Mouse (Mus musculus) limb, embryonic 14.5 days (tissue): ENCODE measurements around the gene Usp20. TPM values are rescaled to one million over a fixed set of nuclear protein-coding genes. Genes with fewer than 3 reads are reported as not detected.
A peak's percentile ranks its signal among the peaks of the same experiment; 100 is the strongest.

Source experiments
- ATAC-seq: fragments of 200-750 bp; cut with Nextera tagmentation; 2 replicates; pipeline ENCODE4 v1.8.0; 2017; ENCODE audit warnings: low read depth, moderate number of reproducible peaks, moderate TSS enrichment; ENCODE audit not compliant: low FRiP score
- DNase-seq: peaks from one replicate; pipeline ENCODE4 v3.0.0-alpha.2; 2015; ENCODE audit warnings: low spot score
- H3K27ac ChIP-seq: fragments of 300-500 bp; sonication (generic); replicated peaks from 2 replicates; pipeline ENCODE4 v1.5.1; 2014; ENCODE audit warnings: low read depth, mild to moderate bottlenecking, low read length, moderate library complexity, mixed read lengths
- H3K27me3 ChIP-seq: fragments of 300-500 bp; sonication (generic); 2 replicates; pipeline ENCODE4 v1.6.1; 2014; ENCODE audit warnings: low read length, mixed read lengths; ENCODE audit not compliant: control insufficient read depth, insufficient read depth
- H3K36me3 ChIP-seq: fragments of 300-500 bp; sonication (generic); 2 replicates; pipeline ENCODE4 v1.6.1; 2014; ENCODE audit warnings: mild to moderate bottlenecking, low read length, moderate library complexity, mixed read lengths; ENCODE audit not compliant: control insufficient read depth, insufficient read depth
- H3K4me1 ChIP-seq: fragments of 300-500 bp; sonication (generic); 2 replicates; pipeline ENCODE4 v1.6.1; 2014; ENCODE audit warnings: antibody characterized with exemption, low read length, mixed read lengths; ENCODE audit not compliant: control insufficient read depth, insufficient read depth
- H3K4me2 ChIP-seq: fragments of 300-500 bp; sonication (generic); replicated peaks from 2 replicates; pipeline ENCODE4 v1.6.1; 2014; ENCODE audit warnings: low read depth, mild to moderate bottlenecking, low read length, moderate library complexity; ENCODE audit not compliant: severe bottlenecking
- H3K4me3 ChIP-seq: fragments of 300-500 bp; sonication (generic); replicated peaks from 2 replicates; pipeline ENCODE4 v1.5.1; 2014; ENCODE audit warnings: low read length
- H3K9ac ChIP-seq: fragments of 300-500 bp; sonication (generic); 2 replicates; pipeline ENCODE4 v1.6.1; 2014; ENCODE audit warnings: mild to moderate bottlenecking, low read depth, low read length, moderate library complexity; ENCODE audit not compliant: severe bottlenecking
- H3K9me3 ChIP-seq: fragments of 300-500 bp; sonication (generic); 2 replicates; pipeline ENCODE4 v1.6.1; 2016; ENCODE audit warnings: low read length; ENCODE audit not compliant: control insufficient read depth
- POLR2A ChIP-seq: fragments of 200-500 bp; IDR thresholded peaks from 2 replicates; pipeline ENCODE4 v1.8.0; 2012; ENCODE audit warnings: inconsistent platforms, mild to moderate bottlenecking, moderate library complexity, borderline replicate concordance; ENCODE audit not compliant: insufficient read depth, insufficient read length; ENCODE audit errors: extremely low read depth
- WGBS: fragments of 180-500 bp; shearing (Covaris S2); extraction: QIAGEN DNeasy Blood & Tissue Kit; methylation state at CpG from one replicate; pipeline ENCODE4 v1.1.7; 2014; 5-methylcytosine and 5-hydroxymethylcytosine counted together
- polyA plus RNA-seq, 2 experiments: library from polyadenylated mRNA; depleted of rRNA in 1 of 2; stranded (reverse) in 1 of 2; unstranded in 1 of 2; fragments of >200 nt; fragmentation: Nextera tagmentation in 1 of 2; extraction: Ambion mirVana in 1 of 2; gene quantifications; 2 replicates each; pipeline versions ENCODE4 v1.2.1 to v1.2.3; 2012 to 2014

The Usp20 gene
- polyA plus RNA-seq, 2 experiments = 19.0 to 21.5 TPM

DNA sequence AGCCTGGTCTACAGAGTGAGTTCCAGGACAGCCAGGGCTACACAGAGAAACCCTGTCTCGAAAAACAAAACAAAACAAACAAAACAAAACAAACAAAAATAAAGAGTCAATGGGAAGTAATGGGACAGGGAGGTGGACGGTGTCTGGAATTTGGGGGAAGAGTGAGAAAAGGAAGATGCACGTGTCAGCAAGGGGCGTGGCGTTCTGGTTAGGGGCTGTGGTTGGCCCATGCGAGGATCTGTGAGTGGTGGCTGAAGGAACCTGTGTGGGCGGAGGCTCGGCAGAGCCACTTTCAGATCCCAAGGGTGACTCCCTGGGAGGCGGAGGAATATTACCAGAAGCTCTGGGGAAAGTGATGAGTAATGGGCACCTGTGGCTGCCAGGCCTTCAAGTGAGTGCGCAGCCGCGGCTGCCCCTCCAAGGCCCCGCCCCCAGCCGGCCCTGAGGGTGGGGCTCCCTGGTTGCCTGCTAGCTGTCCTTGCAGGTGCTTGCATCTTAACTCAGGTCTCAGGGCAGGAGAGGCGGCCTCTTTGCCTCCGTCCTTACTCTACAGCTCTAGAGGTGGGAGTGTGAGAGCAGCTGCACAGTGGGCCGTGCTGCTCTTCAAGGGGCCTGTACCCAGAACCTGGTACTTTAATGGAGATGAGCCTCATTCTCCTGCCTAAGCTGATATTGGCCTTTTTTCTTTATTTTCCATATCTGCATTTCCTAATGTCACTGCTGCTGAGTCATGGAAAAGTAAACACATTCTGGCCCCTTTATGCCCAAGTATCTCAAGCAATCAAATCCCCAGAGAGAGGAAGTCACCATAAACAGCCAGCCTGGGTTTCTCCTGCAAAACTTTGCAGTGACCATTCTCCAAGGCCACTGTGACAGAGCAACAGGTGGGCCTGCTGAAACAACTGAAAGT, 3.3 kb downstream of the Usp20 start:
- ATAC-seq (no peak), DNase-seq (peak; percentile 28)
- H3K27ac ChIP-seq = no peak overlapping the region
- no peak for TF ChIP-seq POLR2A
- no peaks in the 10 kb centered on the region for H3K27me3 ChIP-seq
- H3K4me3 ChIP-seq = no peak overlapping the region
- H3K4me2 ChIP-seq = no peak overlapping the region
- 24% methylated on average over 17 of the region's 17 CpGs for WGBS
- H3K4me1 ChIP-seq = peaks cover 6% of the 10 kb centered on the region; the same call in 1 of the 2 replicates
- H3K9ac ChIP-seq = no peak overlapping the region
- no peaks in the 10 kb centered on the region for H3K9me3 ChIP-seq
- H3K36me3 ChIP-seq = no peaks in the 10 kb centered on the region

- H3K27ac ChIP-seq = no peak overlapping the region
- no peaks in the 10 kb centered on the region for H3K36me3 ChIP-seq
- H3K9me3 ChIP-seq = no peaks in the 10 kb centered on the region
- WGBS = 83% methylated on average over 9 of the region's 9 CpGs
- no peaks in the 10 kb centered on the region for H3K27me3 ChIP-seq
- H3K4me1 ChIP-seq = no peaks in the 10 kb centered on the region
- H3K9ac ChIP-seq = no peak overlapping the region
- no peak overlapping the region for H3K4me3 ChIP-seq
- ATAC-seq (no peak), DNase-seq (no peak)
- no peak for TF ChIP-seq POLR2A
- no peak overlapping the region for H3K4me2 ChIP-seq
Measured at GRCm38 (mm10) chr2:30990221-30990620, 8.1 kb downstream of the Usp20 start.

DNA sequence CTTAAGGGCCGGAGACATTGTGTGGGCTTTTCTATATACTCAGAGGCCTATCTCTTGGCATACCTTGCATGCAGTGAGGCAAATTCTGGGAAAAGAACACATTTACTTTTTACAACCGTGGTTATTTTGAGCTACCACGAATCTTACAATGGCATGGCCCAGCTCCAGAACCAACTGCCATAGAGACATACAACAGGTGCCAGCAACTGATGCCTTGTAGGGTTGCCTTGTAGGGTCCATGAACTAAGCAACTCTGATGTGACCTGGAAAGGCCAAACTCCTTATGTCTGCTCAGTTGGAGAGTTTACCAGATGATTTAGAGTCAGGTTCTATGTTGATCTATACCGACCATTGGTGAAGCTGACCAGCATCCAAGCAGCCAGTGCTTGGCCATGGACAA, 12.8 kb downstream of the Usp20 start:
- Histone ChIP-seq H3K27ac (no peak overlapping the region), H3K36me3 (peaks cover 4% of the 10 kb centered on the region), H3K9me3 (no peaks in the 10 kb centered on the region), H3K4me2 (no peak overlapping the region), H3K4me1 (no peaks in the 10 kb centered on the region), H3K27me3 (no peaks in the 10 kb centered on the region), H3K9ac (no peak overlapping the region), H3K4me3 (no peak overlapping the region)
- DNase-seq (no peak), ATAC-seq (no peak)
- 86% methylated on average over 4 of the region's 4 CpGs for WGBS
- no peak for TF ChIP-seq POLR2A

GRCm38 (mm10) chr2:30995432-30995996, 13.4 kb downstream of the Usp20 start:
- Histone ChIP-seq H3K27ac (no peak overlapping the region), H3K27me3 (no peaks in the 10 kb centered on the region), H3K9ac (no peak overlapping the region), H3K4me3 (no peak overlapping the region), H3K36me3 (peaks cover 4% of the 10 kb centered on the region), H3K4me1 (no peaks in the 10 kb centered on the region), H3K4me2 (no peak overlapping the region), H3K9me3 (no peaks in the 10 kb centered on the region)
- DNase-seq (no peak), ATAC-seq (no peak)
- TF ChIP-seq POLR2A = no peak
- 84% methylated on average over 11 of the region's 11 CpGs for WGBS

GRCm38 (mm10) chr2:30998443-30999260, 16.6 kb downstream of the Usp20 start:
- H3K36me3 ChIP-seq = peaks cover 23% of the 10 kb centered on the region
- no peaks in the 10 kb centered on the region for H3K9me3 ChIP-seq
- DNase-seq = no peak
- 31% methylated on average over 8 of the region's 8 CpGs for WGBS
- no peak for TF ChIP-seq POLR2A
- H3K27me3 ChIP-seq = no peaks in the 10 kb centered on the region
- no peak overlapping the region for H3K4me2 ChIP-seq
- no peak for ATAC-seq
- no peak overlapping the region for H3K4me3 ChIP-seq
- no peak overlapping the region for H3K27ac ChIP-seq
- H3K4me1 ChIP-seq = no peaks in the 10 kb centered on the region
- no peak overlapping the region for H3K9ac ChIP-seq
